Mouse (Mus musculus) bone marrow macrophage, adult 2 months (primary cell): ENCODE data around the gene Coq10a. TPM values are rescaled to one million over a fixed set of nuclear protein-coding genes. Genes with fewer than 3 reads are reported as not detected.
A peak's percentile ranks its signal among the peaks of the same experiment; 100 is the strongest.

Source experiments
- H3K27ac ChIP-seq: 2 replicates; pipeline ENCODE4 v1.5.1; 2012; ENCODE audit warnings: low read depth, low read length; ENCODE audit not compliant: insufficient read depth
- H3K4me1 ChIP-seq: 2 replicates; pipeline ENCODE4 v1.6.1; 2012; ENCODE audit warnings: low read length; ENCODE audit not compliant: control insufficient read depth, insufficient read depth
- H3K4me3 ChIP-seq: 2 replicates; pipeline ENCODE4 v1.5.1; 2012; ENCODE audit warnings: mild to moderate bottlenecking, low read length, moderate library complexity; ENCODE audit not compliant: insufficient read depth
- CTCF ChIP-seq: IDR thresholded peaks from 2 replicates; pipeline ENCODE4 v1.5.1; 2012; ENCODE audit warnings: low read depth, mild to moderate bottlenecking, low read length, moderate library complexity
- POLR2A ChIP-seq: IDR thresholded peaks from 2 replicates; pipeline ENCODE4 v1.6.1; 2012; ENCODE audit warnings: mild to moderate bottlenecking, low read depth, low read length, borderline replicate concordance
- polyA plus RNA-seq: library from polyadenylated mRNA; stranded (reverse); fragments of >200 nt; gene quantifications from 2 replicates; pipeline ENCODE4 v1.2.4, GENCODE M21; 2012; ENCODE audit not compliant: missing spikeins, insufficient read depth, insufficient read length

Gene Coq10a
- polyA plus RNA-seq, 1 experiment, result 40.6 TPM

- peaks cover 20% of the 10 kb centered on the region for H3K4me1 ChIP-seq
- TF ChIP-seq POLR2A (no peak), CTCF (no peak)
- peak overlapping the region; percentile 83 for H3K4me3 ChIP-seq
- peak overlapping the region; percentile 1; the same call in 1 of the 2 replicates for H3K27ac ChIP-seq
These were observed 40.1 kb upstream of the Coq10a start for GRCm38 (mm10) chr10:128408591-128409535.

GRCm38 (mm10) chr10:128403931-128404330 lies 35.1 kb upstream of the Coq10a start:
- TF ChIP-seq POLR2A (no peak), CTCF (no peak)
- H3K4me1 ChIP-seq, result peaks cover 6% of the 10 kb centered on the region
- H3K27ac ChIP-seq, result no peak overlapping the region
- no peak overlapping the region for H3K4me3 ChIP-seq

DNA sequence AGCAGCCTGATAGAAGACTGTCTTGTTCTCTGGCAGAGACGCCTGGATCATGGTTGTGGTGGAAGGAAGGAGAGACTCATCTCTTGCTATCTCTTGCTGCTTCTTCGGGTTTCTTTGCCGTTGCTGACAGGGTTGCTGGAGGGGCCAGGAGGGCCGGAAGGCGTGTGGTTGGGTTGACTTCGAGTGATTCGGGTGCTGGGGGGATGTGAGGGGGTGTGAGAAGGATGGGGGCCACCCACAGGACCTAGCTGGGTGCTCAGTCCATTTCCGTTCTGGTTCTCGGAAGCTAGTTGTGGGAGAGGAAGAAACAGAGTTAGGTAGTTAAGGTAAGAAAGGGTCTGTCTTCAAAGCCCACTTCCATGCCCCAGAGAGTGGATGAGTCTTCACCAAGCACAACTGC lies 32.8 kb upstream of the Coq10a start:
- no peak overlapping the region for H3K4me3 ChIP-seq
- no peak for TF ChIP-seq POLR2A
- TF ChIP-seq CTCF, result no peak
- no peaks in the 10 kb centered on the region for H3K4me1 ChIP-seq
- no peak overlapping the region for H3K27ac ChIP-seq

- Histone ChIP-seq H3K4me1 (no peaks in the 10 kb centered on the region), H3K4me3 (no peak within 1 kb of the TSS), H3K27ac (no peak within 1 kb of the TSS)
- TF ChIP-seq CTCF (no peak), POLR2A (no peak)
These were observed 32.3 kb upstream of the Coq10a start, which contains the start of gene Slc39a5 for GRCm38 (mm10) chr10:128401056-128401455. Gene Slc39a5 (minus strand): TSS chr10:128401229.

DNA sequence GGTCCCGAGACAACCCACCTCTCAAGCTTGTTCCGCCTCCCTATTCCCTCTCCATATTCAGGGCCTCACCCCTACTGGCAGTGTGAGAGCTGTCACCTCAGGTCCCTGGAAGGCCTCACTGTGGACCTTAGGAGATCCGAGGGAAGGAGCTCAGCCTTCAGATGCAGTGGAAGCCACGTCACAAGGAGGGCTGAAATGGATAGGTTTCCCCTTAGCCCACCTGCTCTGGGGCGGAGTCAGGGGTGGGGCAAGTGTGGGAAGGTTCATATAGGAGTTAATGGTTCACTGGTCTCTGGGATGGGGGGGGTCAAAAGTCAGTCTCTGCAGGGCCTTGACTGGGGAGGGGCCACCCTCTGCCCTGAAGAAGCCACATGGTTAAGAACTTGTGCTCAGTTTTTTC lies 31.5 kb upstream of the Coq10a start:
- H3K4me1 ChIP-seq, result no peaks in the 10 kb centered on the region
- no peak overlapping the region for H3K4me3 ChIP-seq

GRCm38 (mm10) chr10:128397466-128397865 lies 28.7 kb upstream of the Coq10a start:
- no peak overlapping the region for H3K27ac ChIP-seq
- H3K4me3 ChIP-seq, result no peak overlapping the region
- TF ChIP-seq CTCF, result no peak
- no peak for TF ChIP-seq POLR2A

More for the DNA sequence above, 31.5 kb upstream of the Coq10a start:
- TF ChIP-seq POLR2A (no peak), CTCF (no peak)
- no peak overlapping the region for H3K27ac ChIP-seq

DNA sequence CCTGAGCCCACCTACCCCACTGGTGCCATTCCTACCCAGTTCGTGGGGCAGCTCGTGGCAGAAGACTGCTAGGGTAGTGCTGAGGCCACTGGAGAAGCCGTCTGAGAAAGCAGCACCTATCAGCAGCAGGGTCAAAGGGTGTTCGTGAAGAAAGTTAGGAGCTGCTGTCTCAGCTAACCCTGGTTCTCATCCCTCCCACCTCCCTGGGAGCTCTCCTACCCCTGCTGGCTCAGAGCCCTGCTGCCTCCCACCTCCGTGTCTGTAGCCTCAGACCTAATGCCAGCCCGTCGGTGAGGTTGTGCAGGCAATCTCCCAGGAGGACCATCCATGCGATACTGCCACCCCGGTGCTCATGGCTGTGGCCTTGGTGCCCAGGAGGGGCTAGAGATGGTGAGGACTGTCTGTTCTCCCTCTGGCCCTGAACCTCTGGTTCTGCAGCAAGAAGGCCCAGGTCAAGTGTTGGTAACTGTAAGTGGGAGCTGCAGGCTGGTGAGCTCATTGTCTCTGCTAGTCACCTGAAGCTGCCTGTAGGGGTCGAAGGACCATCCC lies 28.0 kb upstream of the Coq10a start:
- no peak overlapping the region for H3K27ac ChIP-seq
- TF ChIP-seq CTCF (no peak), POLR2A (no peak)

More at GRCm38 (mm10) chr10:128397466-128397865, 28.7 kb upstream of the Coq10a start:
- H3K4me1 ChIP-seq, result no peaks in the 10 kb centered on the region

GRCm38 (mm10) chr10:128396017-128396673 lies 27.3 kb upstream of the Coq10a start:
- TF ChIP-seq POLR2A (no peak), CTCF (no peak)
- Histone ChIP-seq H3K4me1 (no peaks in the 10 kb centered on the region), H3K27ac (no peak overlapping the region), H3K4me3 (no peak overlapping the region)

More for the DNA sequence above, 28.0 kb upstream of the Coq10a start:
- H3K4me3 ChIP-seq, result no peak overlapping the region
- no peaks in the 10 kb centered on the region for H3K4me1 ChIP-seq

GRCm38 (mm10) chr10:128391850-128392249 lies 23.1 kb upstream of the Coq10a start:
- no peak for TF ChIP-seq POLR2A
- no peak for TF ChIP-seq CTCF
- peaks cover 8% of the 10 kb centered on the region for H3K4me1 ChIP-seq
- H3K4me3 ChIP-seq, result no peak overlapping the region
- no peak overlapping the region for H3K27ac ChIP-seq
